Mouse (Mus musculus): Measurements from ENCODE around the gene Rhox1. TPM values are rescaled to one million over a fixed set of nuclear protein-coding genes. Genes with fewer than 3 reads are reported as not detected.
"Not testable (repeated sequence)": the region's sequence is repeated elsewhere in the genome, so short reads cannot be mapped to it uniquely, and the experiment has no call there.

The Rhox1 gene
- total RNA-seq (2021), result not detected
- long read RNA-seq, experiment 1, result 0 reads
- long read RNA-seq, experiment 2, result 0 reads

- H3K27ac ChIP-seq; H3K4me3 ChIP-seq; DNase-seq (ENCODE audit: low spot score in 2 of 2): not testable (repeated sequence)
Measured at GRCm38 (mm10) chrX:37222158-37222557, at the start of gene Rhox1. Gene Rhox1, minus strand, starts transcription at chrX:37222258.

DNA sequence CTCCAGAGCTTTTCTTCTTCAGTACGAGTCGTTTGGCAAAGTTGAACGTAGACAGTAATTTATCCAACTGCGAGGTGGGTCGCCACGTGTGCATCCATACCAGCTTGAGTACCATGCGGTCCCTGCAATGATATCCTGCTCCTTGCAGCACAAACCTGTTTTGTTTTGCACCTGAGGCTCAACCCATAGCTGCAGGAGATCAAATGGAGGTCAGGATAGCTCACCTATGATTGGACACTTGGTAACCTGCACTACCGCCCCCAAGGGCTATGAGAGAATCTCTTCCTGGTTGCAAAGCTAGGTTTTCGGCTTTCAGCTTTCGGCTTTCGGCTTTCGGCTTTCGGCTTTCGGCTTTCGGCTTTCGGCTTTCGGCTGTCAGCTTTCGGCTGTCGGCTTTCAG is 43.0 kb upstream of the Rhox1 start, which contains the start of gene Rhox4a:
Rhox4a (plus strand) TSS at position 301 of the 400 bp plus-strand sequence.
- H3K4me3 ChIP-seq, H3K27ac ChIP-seq: not testable (repeated sequence)

GRCm38 (mm10) chrX:37249619-37250018 is 27.6 kb upstream of the Rhox1 start, which contains the start of gene Rhox3a:
Gene Rhox3a, plus strand, starts transcription at chrX:37249919.
- H3K27ac ChIP-seq, result not testable (repeated sequence)

More for the DNA sequence above, 43.0 kb upstream of the Rhox1 start, which contains the start of gene Rhox4a:
- DNase-seq (ENCODE audit: low spot score in 2 of 2), result not testable (repeated sequence)

GRCm38 (mm10) chrX:37244676-37245075 is 22.6 kb upstream of the Rhox1 start, which contains the start of gene Rhox2a:
Gene Rhox2a, plus strand, starts transcription at chrX:37244976.
- not testable (repeated sequence) for DNase-seq (ENCODE audit: low spot score in 2 of 2); H3K27ac ChIP-seq; H3K4me3 ChIP-seq

More at GRCm38 (mm10) chrX:37249619-37250018, 27.6 kb upstream of the Rhox1 start, which contains the start of gene Rhox3a:
- H3K4me3 ChIP-seq; DNase-seq (ENCODE audit: low spot score in 2 of 2): not testable (repeated sequence)

- TF ChIP-seq CTCF (conservative IDR thresholded peaks at IDR 0.05), result no peak
- DNase-seq (ENCODE audit: low spot score in 2 of 2), result no peak
- Histone ChIP-seq H3K27ac (no peak within 1 kb of the TSS), H3K4me3 (no peak within 1 kb of the TSS)
Measured at GRCm38 (mm10) chrX:37210941-37211340, 11.1 kb downstream of the Rhox1 start, which contains the start of gene Gm9. Gene Gm9, minus strand, starts transcription at chrX:37211041.

DNA sequence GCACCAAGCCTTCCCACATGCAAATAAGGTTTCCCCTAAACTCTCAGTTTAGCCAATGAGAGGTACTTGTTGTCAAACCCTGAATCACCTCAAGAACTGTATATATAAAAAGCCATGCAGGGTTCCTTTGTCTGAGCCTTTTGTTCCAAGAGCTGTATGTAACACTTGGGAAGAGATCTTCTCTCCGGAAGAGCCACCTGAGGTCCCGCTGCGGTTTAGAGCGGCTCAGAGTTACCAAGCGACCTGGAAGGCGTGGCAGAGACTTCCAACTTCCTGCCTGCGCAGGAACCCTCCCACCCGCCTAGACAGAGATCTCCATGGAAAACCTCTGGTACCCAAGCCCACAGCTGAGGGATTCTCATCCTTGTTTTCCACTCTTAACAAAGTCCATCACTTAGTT is 23.4 kb downstream of the Rhox1 start:
- no peak for DNase-seq (ENCODE audit: low spot score in 2 of 2)
- Histone ChIP-seq H3K27ac (no peak overlapping the region), H3K4me3 (no peak overlapping the region)
- no peak for TF ChIP-seq CTCF (conservative IDR thresholded peaks at IDR 0.05)

DNA sequence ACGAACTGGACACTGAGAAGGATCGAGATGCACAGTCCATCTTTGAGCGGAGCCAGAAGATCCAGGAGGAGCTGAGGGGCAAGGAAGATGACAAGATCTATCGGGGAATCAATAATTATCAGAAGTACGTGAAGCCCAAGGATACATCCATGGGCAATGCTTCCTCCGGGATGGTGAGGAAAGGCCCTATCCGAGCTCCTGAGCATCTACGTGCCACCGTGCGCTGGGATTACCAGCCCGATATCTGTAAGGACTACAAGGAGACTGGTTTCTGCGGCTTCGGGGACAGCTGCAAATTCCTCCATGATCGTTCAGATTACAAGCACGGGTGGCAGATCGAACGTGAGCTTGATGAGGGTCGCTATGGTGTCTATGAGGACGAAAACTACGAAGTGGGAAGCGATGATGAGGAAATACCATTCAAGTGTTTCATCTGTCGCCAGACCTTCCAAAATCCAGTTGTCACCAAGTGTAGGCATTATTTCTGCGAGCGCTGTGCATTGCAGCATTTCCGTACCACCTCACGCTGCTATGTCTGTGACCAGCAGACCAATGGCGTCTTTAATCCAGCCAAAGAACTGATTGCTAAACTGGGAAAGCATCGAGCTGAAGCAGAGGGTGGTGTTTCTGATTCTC is 30.2 kb downstream of the Rhox1 start:
- H3K27ac ChIP-seq, result peak overlapping the region; percentile 82
- H3K4me3 ChIP-seq, result peak overlapping the region; percentile 66
- TF ChIP-seq CTCF (conservative IDR thresholded peaks at IDR 0.05), result no peak
- DNase-seq (ENCODE audit: low spot score in 2 of 2), result no peak

- no peak for TF ChIP-seq CTCF (conservative IDR thresholded peaks at IDR 0.05)
- H3K27ac ChIP-seq, result peak within 1 kb of the TSS; percentile 82
- H3K4me3 ChIP-seq, result peak within 1 kb of the TSS; percentile 66
- peak; percentile 76 to 79 for DNase-seq (ENCODE audit: low spot score in 2 of 2)
Measured at GRCm38 (mm10) chrX:37191105-37191743, 30.8 kb downstream of the Rhox1 start, which contains the start of the genes Ndufa1 and Rnf113a1. Gene Ndufa1, minus strand, starts transcription at chrX:37191163. Gene Rnf113a1, plus strand, starts transcription at chrX:37191245.

- DNase-seq (ENCODE audit: low spot score in 2 of 2), result no peak
- Histone ChIP-seq H3K27ac (peak overlapping the region; percentile 82), H3K4me3 (peak overlapping the region; percentile 66)
- no peak for TF ChIP-seq CTCF (conservative IDR thresholded peaks at IDR 0.05)
Measured at GRCm38 (mm10) chrX:37190755-37191104, 31.3 kb downstream of the Rhox1 start.

DNA sequence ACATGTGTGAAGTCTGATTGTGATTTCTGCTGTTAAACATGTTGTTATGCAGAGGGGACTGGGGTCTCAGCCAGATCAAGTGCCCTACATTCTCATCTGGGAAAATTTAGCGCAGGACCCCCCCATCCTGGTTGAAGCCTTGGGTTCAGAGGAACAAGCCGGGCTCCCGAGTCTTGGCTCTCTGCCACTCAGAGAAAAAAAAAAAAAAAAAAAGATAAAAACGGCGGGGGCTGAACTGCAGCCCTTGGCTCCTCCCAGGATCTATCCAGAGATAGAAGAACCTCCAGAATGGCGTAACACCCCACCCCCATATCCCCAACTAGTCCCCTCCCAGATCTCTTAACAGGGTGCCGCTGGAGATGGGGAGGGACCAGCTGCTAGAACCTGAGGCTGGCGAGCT is 37.7 kb downstream of the Rhox1 start:
- DNase-seq (ENCODE audit: low spot score in 2 of 2); H3K4me3 ChIP-seq; H3K27ac ChIP-seq: not testable (repeated sequence)

GRCm38 (mm10) chrX:37168742-37169141 is 53.3 kb downstream of the Rhox1 start, which contains the start of gene Akap14:
Gene Akap14, minus strand, starts transcription at chrX:37168842.
- H3K27ac ChIP-seq, result no peak within 1 kb of the TSS
- no peak for TF ChIP-seq CTCF (conservative IDR thresholded peaks at IDR 0.05)
- no peak within 1 kb of the TSS for H3K4me3 ChIP-seq
- no peak for DNase-seq (ENCODE audit: low spot score in 2 of 2)

DNA sequence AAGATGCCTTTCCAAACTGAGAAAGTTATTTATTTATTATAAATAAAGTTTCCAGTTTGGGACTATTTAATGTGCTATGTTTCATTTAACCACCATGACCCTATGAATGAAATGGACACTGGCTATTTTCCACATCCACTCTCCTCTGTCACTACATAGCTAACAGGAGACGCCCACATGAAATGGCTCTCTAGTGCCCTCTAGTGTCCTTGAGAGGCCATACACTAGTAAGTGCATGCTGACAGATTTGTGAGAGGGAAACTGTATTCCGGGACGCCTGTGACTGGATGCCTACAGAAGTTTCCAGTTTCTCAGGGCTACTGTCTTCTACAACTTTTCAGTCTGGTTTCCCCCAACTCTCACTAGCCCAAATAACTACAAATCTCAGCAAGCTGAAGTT is 55.0 kb downstream of the Rhox1 start:
- Histone ChIP-seq H3K4me3 (no peak overlapping the region), H3K27ac (no peak overlapping the region)
- TF ChIP-seq CTCF (conservative IDR thresholded peaks at IDR 0.05), result peak; percentile 81
- DNase-seq (ENCODE audit: low spot score in 2 of 2), result peak in 1 of 2 experiments; percentile 18

Other genes starting within 250 kb of the Rhox1 start
- 10 to 100 TPM; 50.4 to 51.9 TPM for gene Sept6, start 230.5 kb downstream of the Rhox1 start, total RNA-seq (2021)
- gene Sowahd, start 173.4 kb downstream of the Rhox1 start, total RNA-seq (2021), result not detected
- gene Rpl39, start 136.9 kb downstream of the Rhox1 start, total RNA-seq (2021), result 100 to 1,000 TPM; 227 to 242 TPM
- 10 to 100 TPM; 18.9 to 20.5 TPM for gene Upf3b, start 111.9 kb downstream of the Rhox1 start, total RNA-seq (2021)
- 10 to 100 TPM; 13.5 to 15.2 TPM for gene Nkap, start 95.5 kb downstream of the Rhox1 start, total RNA-seq (2021)
- gene Akap14, start 53.4 kb downstream of the Rhox1 start, total RNA-seq (2021), result under 1 TPM in 1 of 2 experiments, not detected in 1; 0.26 TPM
- gene Ndufa1, start 31.1 kb downstream of the Rhox1 start, total RNA-seq (2021), result 100 to 1,000 TPM; 200 to 205 TPM
- 1 to 10 TPM; 7.9 to 9.4 TPM for gene Rnf113a1, start 31.0 kb downstream of the Rhox1 start, total RNA-seq (2021)
- not detected for gene Gm9, start 11.2 kb downstream of the Rhox1 start, total RNA-seq (2021)
- not detected for gene Rhox2a, start 22.7 kb upstream of the Rhox1 start, total RNA-seq (2021)
- gene Rhox3a, start 27.7 kb upstream of the Rhox1 start, total RNA-seq (2021), result not detected
- gene Rhox4a, start 43.1 kb upstream of the Rhox1 start, total RNA-seq (2021), result not detected
- not detected for gene Rhox3a2, start 157.8 kb upstream of the Rhox1 start, total RNA-seq (2021)
- gene Rhox4a2, start 168.6 kb upstream of the Rhox1 start, total RNA-seq (2021), result not detected
- not detected for gene Rhox2b, start 189.8 kb upstream of the Rhox1 start, total RNA-seq (2021)
- gene Rhox4b, start 210.2 kb upstream of the Rhox1 start, total RNA-seq (2021), result not detected
- not detected for gene Rhox2c, start 231.4 kb upstream of the Rhox1 start, total RNA-seq (2021)
- not detected for gene Rhox3c, start 236.3 kb upstream of the Rhox1 start, total RNA-seq (2021)